Mouse (Mus musculus) stomach, embryonic 15.5 days (tissue): ENCODE measurements around the gene Tns1. TPM values are rescaled to one million over a fixed set of nuclear protein-coding genes. Genes with fewer than 3 reads are reported as not detected.

ENCODE experiments used
- ATAC-seq: fragments of 200-750 bp; cut with Nextera tagmentation; 2 replicates; pipeline ENCODE4 v1.8.0; 2017; ENCODE audit warnings: low read depth, moderate number of reproducible peaks, moderate TSS enrichment; ENCODE audit not compliant: insufficient read depth, low FRiP score
- H3K27ac ChIP-seq: fragments of 300-500 bp; sonication (generic); 2 replicates; pipeline ENCODE4 v1.5.1; 2015; ENCODE audit warnings: mild to moderate bottlenecking, inconsistent platforms
- H3K27me3 ChIP-seq: fragments of 300-500 bp; sonication (generic); replicated peaks from 2 replicates; pipeline ENCODE4 v1.6.1; 2015; ENCODE audit warnings: inconsistent platforms
- H3K36me3 ChIP-seq: fragments of 300-500 bp; sonication (generic); 2 replicates; pipeline ENCODE4 v1.6.1; 2015; ENCODE audit warnings: inconsistent platforms
- H3K4me1 ChIP-seq: fragments of 300-500 bp; sonication (generic); 2 replicates; pipeline ENCODE4 v1.6.1; 2015; ENCODE audit warnings: inconsistent platforms
- H3K4me2 ChIP-seq: fragments of 300-500 bp; sonication (generic); 2 replicates; pipeline ENCODE4 v1.6.1; 2015; ENCODE audit warnings: mild to moderate bottlenecking, inconsistent platforms
- H3K4me3 ChIP-seq: fragments of 300-500 bp; sonication (generic); replicated peaks from 2 replicates; pipeline ENCODE4 v1.5.1; 2015; ENCODE audit warnings: inconsistent platforms
- H3K9ac ChIP-seq: fragments of 300-500 bp; sonication (generic); 2 replicates; pipeline ENCODE4 v1.6.1; 2015; ENCODE audit warnings: inconsistent platforms
- H3K9me3 ChIP-seq: fragments of 300-500 bp; sonication (generic); 2 replicates; pipeline ENCODE4 v1.6.1; 2016; ENCODE audit warnings: inconsistent platforms
- WGBS: fragments of 180-500 bp; shearing (Covaris S2); methylation state at CpG from one replicate; pipeline ENCODE4 v1.1.7; 2015; 5-methylcytosine and 5-hydroxymethylcytosine counted together
- polyA plus RNA-seq: library from polyadenylated mRNA; unstranded; fragments of >200 nt; fragmentation: Nextera tagmentation; extraction: Ambion mirVana; gene quantifications from 2 replicates; pipeline ENCODE4 v1.2.1, GENCODE M21; 2015

Tns1 gene
- polyA plus RNA-seq, 1 experiment from 2014 or later: 34.5 TPM

- Histone ChIP-seq H3K4me3 (no peak overlapping the region), H3K27ac (no peak overlapping the region), H3K27me3 (0 out of 2 replicates have a peak, but pooled peaks cover 6% of the 10 kb centered on the region), H3K9me3 (no peaks in the 10 kb centered on the region), H3K4me2 (no peak overlapping the region), H3K9ac (no peak overlapping the region), H3K4me1 (peaks cover 7% of the 10 kb centered on the region), H3K36me3 (no peaks in the 10 kb centered on the region)
- no peak for ATAC-seq
- 85% methylated on average over 1 of the region's 1 CpGs for WGBS
Measured at GRCm38 (mm10) chr1:74119115-74119514, 5.1 kb downstream of the Tns1 start.

DNA sequence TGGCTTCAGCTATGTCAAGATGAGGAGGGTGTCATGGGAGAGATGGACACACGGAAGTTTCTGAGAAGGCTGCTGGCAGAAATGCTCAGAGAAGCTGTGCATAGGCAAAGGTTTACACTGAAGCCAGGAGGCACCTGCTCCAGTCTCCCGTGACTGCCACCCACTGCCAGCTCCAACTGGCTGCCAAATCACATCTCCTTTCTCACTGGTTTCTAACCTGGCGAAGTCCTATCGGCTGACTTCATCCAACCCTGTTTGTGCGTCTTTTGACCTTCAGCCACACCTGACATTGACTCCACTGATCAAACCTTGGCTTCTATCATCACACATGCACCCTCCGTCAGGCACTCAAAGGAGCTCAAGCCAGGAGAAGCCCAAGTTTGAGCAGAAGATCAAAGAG is 6.4 kb downstream of the Tns1 start:
- Histone ChIP-seq H3K27me3 (0 out of 2 replicates have a peak, but pooled peaks cover 6% of the 10 kb centered on the region), H3K4me2 (no peak overlapping the region), H3K9ac (no peak overlapping the region), H3K27ac (no peak overlapping the region), H3K9me3 (no peaks in the 10 kb centered on the region), H3K4me3 (no peak overlapping the region), H3K4me1 (0 out of 2 replicates have a peak, but pooled peaks cover 5% of the 10 kb centered on the region), H3K36me3 (no peaks in the 10 kb centered on the region)
- no peak for ATAC-seq
- 82% methylated on average over 6 of the region's 6 CpGs for WGBS

GRCm38 (mm10) chr1:74113071-74113470 is 11.2 kb downstream of the Tns1 start:
- no peak overlapping the region for H3K4me2 ChIP-seq
- no peak for ATAC-seq
- H3K9ac ChIP-seq: no peak overlapping the region
- H3K27ac ChIP-seq: no peak overlapping the region
- H3K36me3 ChIP-seq: no peaks in the 10 kb centered on the region
- 49% methylated on average over 3 of the region's 3 CpGs for WGBS
- H3K9me3 ChIP-seq: no peaks in the 10 kb centered on the region
- H3K4me1 ChIP-seq: peaks cover 6% of the 10 kb centered on the region; the same call in 1 of the 2 replicates
- no peaks in the 10 kb centered on the region for H3K27me3 ChIP-seq
- H3K4me3 ChIP-seq: no peak overlapping the region

GRCm38 (mm10) chr1:74111696-74112030 is 12.6 kb downstream of the Tns1 start:
- H3K4me3 ChIP-seq: no peak overlapping the region
- no peaks in the 10 kb centered on the region for H3K36me3 ChIP-seq
- H3K27me3 ChIP-seq: no peaks in the 10 kb centered on the region
- H3K9me3 ChIP-seq: no peaks in the 10 kb centered on the region
- H3K4me1 ChIP-seq: peaks cover 6% of the 10 kb centered on the region; the same call in 1 of the 2 replicates
- no peak overlapping the region for H3K27ac ChIP-seq
- no peak overlapping the region for H3K9ac ChIP-seq
- WGBS: 55% methylated on average over 6 of the region's 6 CpGs
- 0 out of 2 replicates have a peak, but pooled peaks have one; percentile 23 for ATAC-seq
- no peak overlapping the region for H3K4me2 ChIP-seq

DNA sequence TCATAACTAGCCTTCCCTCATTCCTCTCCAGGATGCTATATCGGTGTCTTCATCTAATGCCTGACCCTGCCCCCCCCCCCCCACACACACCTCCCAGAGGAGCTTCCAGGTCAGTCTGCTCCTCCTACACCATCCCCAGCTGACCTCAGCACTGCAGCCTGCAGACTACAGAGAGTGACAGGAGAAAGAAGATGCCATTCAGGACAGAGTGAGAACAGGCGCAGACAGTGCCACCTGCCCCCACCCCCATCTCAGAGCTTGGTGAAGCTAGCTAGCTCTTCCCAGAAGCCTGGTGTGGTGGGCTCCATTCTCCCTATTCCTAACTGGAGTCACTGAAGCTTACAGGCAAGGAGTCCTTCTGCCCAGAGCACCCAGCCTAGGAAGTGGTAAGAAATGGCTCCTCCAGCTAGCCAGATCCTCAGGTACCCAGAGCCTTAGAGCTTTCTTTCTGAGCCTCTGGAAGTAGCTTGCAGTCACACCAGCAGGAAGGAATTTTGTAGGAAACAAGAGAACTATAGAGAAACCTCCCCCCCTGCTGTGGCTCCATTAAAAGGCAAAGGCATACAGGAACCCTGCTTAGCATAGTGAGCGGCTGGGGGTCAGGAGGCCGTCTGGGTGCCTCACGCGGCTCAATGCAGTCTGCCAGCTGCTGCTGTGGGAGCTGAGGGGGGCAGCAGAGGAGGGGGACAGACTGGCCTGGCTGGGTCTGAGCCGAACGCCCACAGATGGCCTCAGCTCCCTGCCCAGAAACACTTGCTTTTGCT is 13.1 kb downstream of the Tns1 start:
- no peak overlapping the region for H3K27ac ChIP-seq
- H3K9me3 ChIP-seq: no peaks in the 10 kb centered on the region
- H3K4me2 ChIP-seq: no peak overlapping the region
- 27% methylated on average over 8 of the region's 8 CpGs for WGBS
- peak; percentile 47; the same call in 1 of the 2 replicates for ATAC-seq
- H3K27me3 ChIP-seq: no peaks in the 10 kb centered on the region
- no peak overlapping the region for H3K9ac ChIP-seq
- H3K4me3 ChIP-seq: no peak overlapping the region
- H3K4me1 ChIP-seq: peaks cover 8% of the 10 kb centered on the region; the same call in 1 of the 2 replicates
- H3K36me3 ChIP-seq: no peaks in the 10 kb centered on the region

GRCm38 (mm10) chr1:74109670-74110069 is 14.6 kb downstream of the Tns1 start:
- 63% methylated on average over 2 of the region's 2 CpGs for WGBS
- Histone ChIP-seq H3K4me2 (no peak overlapping the region), H3K27me3 (no peaks in the 10 kb centered on the region), H3K27ac (no peak overlapping the region), H3K4me1 (peaks cover 9% of the 10 kb centered on the region; the same call in 1 of the 2 replicates), H3K9ac (no peak overlapping the region), H3K9me3 (no peaks in the 10 kb centered on the region), H3K4me3 (no peak overlapping the region), H3K36me3 (no peaks in the 10 kb centered on the region)
- no peak for ATAC-seq

DNA sequence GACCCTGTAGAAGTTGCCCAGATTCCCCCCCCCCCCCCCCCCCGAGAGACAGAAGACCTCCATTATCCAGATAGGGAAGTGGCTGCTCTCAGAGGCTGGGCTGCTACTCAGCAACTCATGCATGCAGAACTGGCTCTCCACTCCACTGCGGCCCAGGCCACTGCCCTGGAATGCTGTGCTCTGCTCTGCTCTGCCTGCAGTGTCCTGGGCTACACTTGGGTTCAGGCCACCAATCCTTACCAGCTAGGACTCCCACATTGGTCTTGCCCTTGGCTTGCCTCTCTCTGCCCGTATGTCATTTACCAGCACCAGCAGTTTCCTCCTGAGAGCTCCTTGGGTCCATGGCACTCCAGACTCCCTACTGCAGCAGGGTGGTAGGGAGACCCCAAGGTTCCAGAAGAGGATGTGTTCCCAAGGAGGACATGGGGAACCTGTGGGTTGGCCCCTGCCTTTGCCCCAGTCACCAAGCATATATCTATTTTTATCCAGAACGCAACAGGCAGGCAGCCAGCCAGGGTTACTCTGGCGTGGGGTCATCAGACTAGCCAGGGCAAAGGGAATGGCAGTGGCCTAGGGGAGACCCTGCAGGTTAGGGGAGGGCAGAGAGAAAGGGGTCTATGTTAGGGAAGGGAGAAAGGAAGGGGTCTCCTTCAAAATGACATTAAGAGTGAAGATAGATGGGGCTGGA is 16.2 kb downstream of the Tns1 start:
- no peaks in the 10 kb centered on the region for H3K36me3 ChIP-seq
- WGBS: 75% methylated on average over 4 of the region's 5 CpGs
- no peak for ATAC-seq
- no peaks in the 10 kb centered on the region for H3K9me3 ChIP-seq
- no peak overlapping the region for H3K4me3 ChIP-seq
- no peak overlapping the region for H3K27ac ChIP-seq
- no peaks in the 10 kb centered on the region for H3K27me3 ChIP-seq
- peaks cover 20% of the 10 kb centered on the region for H3K4me1 ChIP-seq
- H3K4me2 ChIP-seq: no peak overlapping the region
- no peak overlapping the region for H3K9ac ChIP-seq

DNA sequence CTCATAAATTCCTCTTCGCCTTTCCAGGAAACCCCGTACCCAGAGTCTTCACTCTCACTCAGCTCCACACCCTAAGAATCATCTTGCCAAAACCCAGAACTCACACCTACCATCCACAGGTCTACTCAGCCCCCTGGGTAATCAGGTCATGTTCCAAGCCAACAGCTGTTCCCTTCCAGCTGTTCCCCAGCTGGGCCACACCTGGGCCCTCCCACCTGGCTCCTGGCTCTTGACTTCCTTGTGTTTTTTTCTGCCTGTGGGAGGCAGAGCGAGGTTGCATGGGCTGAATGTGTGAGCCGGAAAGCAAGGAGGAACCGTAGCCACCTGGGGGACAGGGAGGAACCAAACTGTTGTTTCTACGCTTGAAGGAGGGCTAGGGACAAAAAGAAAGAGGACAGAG is 18.0 kb downstream of the Tns1 start:
- Histone ChIP-seq H3K9ac (no peak overlapping the region), H3K4me3 (no peak overlapping the region), H3K4me2 (no peak overlapping the region), H3K9me3 (no peaks in the 10 kb centered on the region), H3K27ac (no peak overlapping the region), H3K36me3 (no peaks in the 10 kb centered on the region), H3K27me3 (no peaks in the 10 kb centered on the region), H3K4me1 (peaks cover 15% of the 10 kb centered on the region)
- 64% methylated on average over 6 of the region's 6 CpGs for WGBS
- ATAC-seq: no peak

DNA sequence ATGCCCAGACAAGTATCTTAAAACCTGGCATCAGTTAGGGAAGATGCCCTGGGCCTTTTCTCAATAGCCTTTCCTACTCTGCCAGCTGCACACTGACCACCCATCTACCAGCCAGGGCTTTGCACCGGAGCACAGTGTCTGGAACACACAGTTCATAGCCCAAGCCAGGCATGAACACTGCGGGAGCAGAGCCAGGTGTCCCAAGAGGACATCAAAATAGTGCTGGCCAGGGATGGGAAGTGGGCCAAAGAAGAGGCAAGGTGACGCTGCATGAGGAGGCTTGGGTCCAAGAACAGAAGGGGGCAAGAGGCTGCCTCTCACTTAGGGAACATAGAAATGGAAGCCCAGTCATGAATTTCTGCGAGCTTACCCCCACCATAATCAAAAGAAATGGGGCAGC is 18.6 kb downstream of the Tns1 start:
- WGBS: 80% methylated on average over 4 of the region's 4 CpGs
- Histone ChIP-seq H3K4me2 (no peak overlapping the region), H3K9ac (no peak overlapping the region), H3K9me3 (no peaks in the 10 kb centered on the region), H3K27ac (no peak overlapping the region), H3K4me3 (no peak overlapping the region), H3K27me3 (0 out of 2 replicates have a peak, but pooled peaks cover 1% of the 10 kb centered on the region), H3K4me1 (peaks cover 13% of the 10 kb centered on the region), H3K36me3 (no peaks in the 10 kb centered on the region)
- ATAC-seq: no peak

DNA sequence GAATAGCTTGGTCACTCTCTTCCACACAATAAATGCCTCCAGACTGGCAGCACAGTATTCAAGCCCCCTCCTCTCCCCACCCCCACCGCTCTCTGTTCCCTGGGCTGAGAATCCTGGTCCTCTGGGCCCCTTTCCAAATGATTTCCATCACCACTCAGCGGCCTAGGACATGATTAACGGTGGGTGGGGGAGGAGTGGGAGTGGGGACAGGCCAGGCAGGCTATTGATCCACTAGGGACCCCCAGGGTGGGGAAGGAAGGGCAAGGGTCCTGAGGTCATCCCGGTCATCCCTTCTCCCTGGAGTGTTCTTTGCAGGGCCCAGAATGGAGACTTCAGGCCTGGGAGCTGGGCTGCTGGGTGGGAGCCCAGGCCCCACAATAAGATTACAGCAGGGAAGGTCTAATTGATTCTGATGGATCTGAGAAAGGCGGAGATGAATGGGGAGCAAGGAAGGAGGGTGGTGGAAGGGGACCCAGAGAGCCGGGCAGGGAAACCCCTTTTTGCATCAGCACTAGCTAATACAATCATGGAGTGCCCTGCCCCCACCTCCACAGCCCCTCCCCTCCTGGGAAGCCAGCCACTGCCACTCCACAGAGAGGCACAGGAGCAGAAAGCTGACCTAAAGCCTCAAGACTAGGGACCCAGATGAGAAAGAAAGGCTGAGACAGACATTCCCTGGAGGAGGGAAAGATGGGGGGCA is 20.4 kb downstream of the Tns1 start:
- Histone ChIP-seq H3K4me3 (no peak overlapping the region), H3K4me1 (peaks cover 23% of the 10 kb centered on the region), H3K9me3 (no peaks in the 10 kb centered on the region), H3K27ac (no peak overlapping the region), H3K36me3 (no peaks in the 10 kb centered on the region), H3K9ac (no peak overlapping the region), H3K27me3 (peaks cover 6% of the 10 kb centered on the region; the same call in 1 of the 2 replicates), H3K4me2 (no peak overlapping the region)
- WGBS: 23% methylated on average over 6 of the region's 6 CpGs
- no peak for ATAC-seq

DNA sequence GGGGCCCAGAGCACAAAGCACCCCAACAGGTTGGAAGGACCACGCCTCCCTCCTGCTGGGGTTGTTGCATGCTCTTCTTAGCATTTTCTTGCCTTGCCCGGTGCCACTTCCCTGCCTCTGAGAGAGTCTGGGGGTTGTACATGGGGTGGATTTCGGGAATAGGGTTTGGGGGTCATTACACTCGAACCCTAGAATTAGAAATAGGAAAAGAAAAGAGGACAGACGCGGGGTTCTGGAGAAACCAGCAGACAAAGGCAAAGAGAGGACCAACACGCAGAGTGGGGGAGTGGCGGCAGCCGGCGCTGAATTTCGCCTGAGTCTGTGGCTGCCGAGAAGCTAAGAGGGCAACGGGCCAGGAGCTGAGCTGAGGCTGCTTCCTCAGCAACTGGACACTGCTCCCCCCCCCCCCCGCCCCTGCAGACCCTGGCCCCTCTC is 25.2 kb downstream of the Tns1 start:
- H3K27me3 ChIP-seq: peaks cover 32% of the 10 kb centered on the region
- peak overlapping the region; percentile 92 for H3K4me2 ChIP-seq
- H3K4me3 ChIP-seq: peak overlapping the region; percentile 48
- 0 out of 2 replicates have a peak, but pooled peaks have one; percentile 3 for ATAC-seq
- peaks cover 33% of the 10 kb centered on the region for H3K4me1 ChIP-seq
- no peaks in the 10 kb centered on the region for H3K36me3 ChIP-seq
- no peak overlapping the region for H3K9ac ChIP-seq
- no peaks in the 10 kb centered on the region for H3K9me3 ChIP-seq
- peak overlapping the region; percentile 63; the same call in 1 of the 2 replicates for H3K27ac ChIP-seq
- WGBS: 2% methylated on average over 13 of the region's 14 CpGs
